Mouse (Mus musculus): ENCODE results near the gene Asb6. TPM values are rescaled to one million over a fixed set of nuclear protein-coding genes. Genes with fewer than 3 reads are reported as not detected.

The Asb6 gene
- polyA plus RNA-seq, 1 experiment from 2014 or later, result 25.9 TPM

GRCm38 (mm10) chr2:30799456-30799855 is 30.7 kb downstream of the Asb6 start:
- DNase-seq (ENCODE audit: low spot score), result no peak
- Histone ChIP-seq H3K9ac (ENCODE audit: low read length) (no peak overlapping the region), H3K36me3 (ENCODE audit: control insufficient read depth, insufficient read depth, low read length) (no peaks in the 10 kb centered on the region), H3K4me2 (ENCODE audit: low read length) (no peak overlapping the region), H3K4me3 (ENCODE audit: low read depth, low read length) (no peak overlapping the region), H3K9me3 (ENCODE audit: control insufficient read depth, low read length) (no peaks in the 10 kb centered on the region), H3K27ac (ENCODE audit: low read depth) (no peak overlapping the region), H3K4me1 (replicated peaks; ENCODE audit: control insufficient read depth, insufficient read depth, low read length) (peaks cover 24% of the 10 kb centered on the region), H3K27me3 (replicated peaks; ENCODE audit: control insufficient read depth, insufficient read depth, low read length) (peaks cover 21% of the 10 kb centered on the region)
- WGBS, result 73% methylated on average over 3 of the region's 3 CpGs
- no peak for ATAC-seq (replicated peaks; ENCODE audit: low FRiP score, low TSS enrichment, low read depth)

DNA sequence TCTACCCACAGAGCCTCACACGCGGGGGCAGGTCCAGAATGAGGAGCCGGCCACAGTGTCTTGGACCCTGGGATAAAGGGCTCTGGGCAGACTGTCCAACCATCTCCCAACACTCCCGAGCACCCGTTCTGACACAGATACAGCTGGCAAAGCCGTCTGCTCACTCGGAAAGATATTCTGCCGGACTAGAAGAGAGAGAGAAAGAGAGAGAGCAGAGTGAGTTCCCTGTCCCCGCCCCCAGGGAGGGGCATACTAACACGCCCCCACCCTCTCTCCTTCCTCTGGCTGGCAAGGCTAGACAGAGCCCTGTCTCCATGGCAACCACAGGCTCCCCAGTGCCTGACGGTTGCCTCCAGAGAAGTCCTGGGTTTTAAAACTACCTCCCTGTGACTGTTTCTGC is 33.8 kb downstream of the Asb6 start:
- H3K9ac ChIP-seq (ENCODE audit: low read length), result no peak overlapping the region; the same call in 1 of the 2 replicates
- H3K9me3 ChIP-seq (ENCODE audit: control insufficient read depth, low read length), result no peaks in the 10 kb centered on the region
- H3K4me2 ChIP-seq (ENCODE audit: low read length), result peak overlapping the region; percentile 46
- ATAC-seq (replicated peaks; ENCODE audit: low FRiP score, low TSS enrichment, low read depth), result peak; percentile 49
- H3K27ac ChIP-seq (ENCODE audit: low read depth), result no peak overlapping the region
- WGBS, result 6% methylated on average over 10 of the region's 11 CpGs
- 0 out of 2 replicates have a peak overlapping the region, but pooled peaks have one; percentile 10 for H3K4me3 ChIP-seq (ENCODE audit: low read depth, low read length)
- H3K36me3 ChIP-seq (ENCODE audit: control insufficient read depth, insufficient read depth, low read length), result no peaks in the 10 kb centered on the region
- peak; percentile 77 for DNase-seq (ENCODE audit: low spot score)
- H3K27me3 ChIP-seq (replicated peaks; ENCODE audit: control insufficient read depth, insufficient read depth, low read length), result 0 out of 2 replicates have a peak, but pooled peaks cover 11% of the 10 kb centered on the region
- peaks cover 19% of the 10 kb centered on the region for H3K4me1 ChIP-seq (replicated peaks; ENCODE audit: control insufficient read depth, insufficient read depth, low read length)

DNA sequence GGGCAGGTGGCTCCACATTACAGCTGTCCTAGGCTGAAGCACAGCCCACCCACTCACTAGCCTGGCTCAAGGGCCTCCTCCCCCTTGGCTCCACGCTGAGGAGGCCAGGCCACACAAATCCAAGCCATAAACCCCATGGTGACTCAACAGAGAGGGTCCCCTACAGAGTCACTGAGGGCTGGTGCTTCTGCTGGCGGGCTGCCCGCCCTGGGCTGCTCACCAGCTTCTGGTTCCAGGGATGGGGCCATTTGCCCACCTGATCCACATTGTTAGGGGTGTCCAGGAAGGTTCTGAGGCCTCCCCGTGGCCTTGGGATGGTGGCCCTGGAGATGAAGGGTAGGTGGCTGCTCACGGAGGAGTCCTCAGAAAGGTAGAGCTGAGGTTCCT is 34.3 kb downstream of the Asb6 start:
- peak overlapping the region; percentile 46; the same call in 1 of the 2 replicates for H3K4me2 ChIP-seq (ENCODE audit: low read length)
- no peak overlapping the region for H3K4me3 ChIP-seq (ENCODE audit: low read depth, low read length)
- H3K9ac ChIP-seq (ENCODE audit: low read length), result no peak overlapping the region; the same call in 1 of the 2 replicates
- H3K27ac ChIP-seq (ENCODE audit: low read depth), result no peak overlapping the region
- H3K9me3 ChIP-seq (ENCODE audit: control insufficient read depth, low read length), result no peaks in the 10 kb centered on the region
- H3K27me3 ChIP-seq (replicated peaks; ENCODE audit: control insufficient read depth, insufficient read depth, low read length), result 0 out of 2 replicates have a peak, but pooled peaks cover 10% of the 10 kb centered on the region
- DNase-seq (ENCODE audit: low spot score), result no peak
- peaks cover 14% of the 10 kb centered on the region; the same call in 1 of the 2 replicates for H3K4me1 ChIP-seq (replicated peaks; ENCODE audit: control insufficient read depth, insufficient read depth, low read length)
- 88% methylated on average over 4 of the region's 5 CpGs for WGBS
- no peaks in the 10 kb centered on the region for H3K36me3 ChIP-seq (ENCODE audit: control insufficient read depth, insufficient read depth, low read length)
- no peak for ATAC-seq (replicated peaks; ENCODE audit: low FRiP score, low TSS enrichment, low read depth)

- 0 out of 2 replicates have a peak overlapping the region, but pooled peaks have one; percentile 36 for H3K4me3 ChIP-seq (ENCODE audit: low read depth, low read length)
- WGBS, result 78% methylated on average over 7 of the region's 7 CpGs
- no peak for ATAC-seq (replicated peaks; ENCODE audit: low FRiP score, low TSS enrichment, low read depth)
Measured at GRCm38 (mm10) chr2:30795271-30795888, 34.8 kb downstream of the Asb6 start.

GRCm38 (mm10) chr2:30794179-30795108 is 35.7 kb downstream of the Asb6 start:
- Histone ChIP-seq H3K27ac (ENCODE audit: low read depth) (no peak overlapping the region), H3K36me3 (ENCODE audit: control insufficient read depth, insufficient read depth, low read length) (no peaks in the 10 kb centered on the region), H3K4me3 (ENCODE audit: low read depth, low read length) (peak overlapping the region; percentile 36), H3K9me3 (ENCODE audit: control insufficient read depth, low read length) (no peaks in the 10 kb centered on the region), H3K4me1 (replicated peaks; ENCODE audit: control insufficient read depth, insufficient read depth, low read length) (peaks cover 13% of the 10 kb centered on the region; the same call in 1 of the 2 replicates), H3K27me3 (replicated peaks; ENCODE audit: control insufficient read depth, insufficient read depth, low read length) (no peaks in the 10 kb centered on the region), H3K9ac (ENCODE audit: low read length) (peak overlapping the region; percentile 56), H3K4me2 (ENCODE audit: low read length) (peak overlapping the region; percentile 64)
- DNase-seq (ENCODE audit: low spot score) (peak; percentile 100), ATAC-seq (replicated peaks; ENCODE audit: low FRiP score, low TSS enrichment, low read depth) (peak; percentile 82)
- WGBS, result 5% methylated on average over 48 of the region's 48 CpGs

More at GRCm38 (mm10) chr2:30795271-30795888, 34.8 kb downstream of the Asb6 start:
- peak overlapping the region; percentile 64 for H3K4me2 ChIP-seq (ENCODE audit: low read length)
- H3K9ac ChIP-seq (ENCODE audit: low read length), result no peak overlapping the region
- H3K9me3 ChIP-seq (ENCODE audit: control insufficient read depth, low read length), result no peaks in the 10 kb centered on the region
- no peak for DNase-seq (ENCODE audit: low spot score)
- 0 out of 2 replicates have a peak, but pooled peaks cover 6% of the 10 kb centered on the region for H3K27me3 ChIP-seq (replicated peaks; ENCODE audit: control insufficient read depth, insufficient read depth, low read length)
- H3K36me3 ChIP-seq (ENCODE audit: control insufficient read depth, insufficient read depth, low read length), result no peaks in the 10 kb centered on the region
- peaks cover 13% of the 10 kb centered on the region; the same call in 1 of the 2 replicates for H3K4me1 ChIP-seq (replicated peaks; ENCODE audit: control insufficient read depth, insufficient read depth, low read length)
- no peak overlapping the region for H3K27ac ChIP-seq (ENCODE audit: low read depth)

- DNase-seq (ENCODE audit: low spot score) (no peak), ATAC-seq (replicated peaks; ENCODE audit: low FRiP score, low TSS enrichment, low read depth) (no peak)
- WGBS, result 92% methylated on average over 7 of the region's 7 CpGs
- H3K4me2 ChIP-seq (ENCODE audit: low read length), result no peak overlapping the region
- H3K27me3 ChIP-seq (replicated peaks; ENCODE audit: control insufficient read depth, insufficient read depth, low read length), result no peaks in the 10 kb centered on the region
- H3K27ac ChIP-seq (ENCODE audit: low read depth), result no peak overlapping the region
- H3K36me3 ChIP-seq (ENCODE audit: control insufficient read depth, insufficient read depth, low read length), result no peaks in the 10 kb centered on the region
- H3K4me3 ChIP-seq (ENCODE audit: low read depth, low read length), result no peak overlapping the region
- peaks cover 19% of the 10 kb centered on the region; the same call in 1 of the 2 replicates for H3K4me1 ChIP-seq (replicated peaks; ENCODE audit: control insufficient read depth, insufficient read depth, low read length)
- H3K9me3 ChIP-seq (ENCODE audit: control insufficient read depth, low read length), result no peaks in the 10 kb centered on the region
- H3K9ac ChIP-seq (ENCODE audit: low read length), result no peak overlapping the region
Measured at GRCm38 (mm10) chr2:30792061-30792460, 38.1 kb downstream of the Asb6 start.

GRCm38 (mm10) chr2:30787466-30787865 is 42.7 kb downstream of the Asb6 start:
- no peak overlapping the region for H3K27ac ChIP-seq (ENCODE audit: low read depth)
- ATAC-seq (replicated peaks; ENCODE audit: low FRiP score, low TSS enrichment, low read depth) (no peak), DNase-seq (ENCODE audit: low spot score) (no peak)
- H3K9ac ChIP-seq (ENCODE audit: low read length), result no peak overlapping the region
- no peaks in the 10 kb centered on the region for H3K9me3 ChIP-seq (ENCODE audit: control insufficient read depth, low read length)
- WGBS, result 57% methylated on average over 4 of the region's 4 CpGs
- no peak overlapping the region for H3K4me3 ChIP-seq (ENCODE audit: low read depth, low read length)
- H3K36me3 ChIP-seq (ENCODE audit: control insufficient read depth, insufficient read depth, low read length), result no peaks in the 10 kb centered on the region
- H3K4me2 ChIP-seq (ENCODE audit: low read length), result no peak overlapping the region
- H3K4me1 ChIP-seq (replicated peaks; ENCODE audit: control insufficient read depth, insufficient read depth, low read length), result peaks cover 27% of the 10 kb centered on the region
- H3K27me3 ChIP-seq (replicated peaks; ENCODE audit: control insufficient read depth, insufficient read depth, low read length), result no peaks in the 10 kb centered on the region

- DNase-seq (ENCODE audit: low spot score) (peak; percentile 81), ATAC-seq (replicated peaks; ENCODE audit: low FRiP score, low TSS enrichment, low read depth) (peak; percentile 67)
- Histone ChIP-seq H3K4me2 (ENCODE audit: low read length) (peak overlapping the region; percentile 63), H3K27me3 (replicated peaks; ENCODE audit: control insufficient read depth, insufficient read depth, low read length) (no peaks in the 10 kb centered on the region), H3K9ac (ENCODE audit: low read length) (peak overlapping the region; percentile 56), H3K4me3 (ENCODE audit: low read depth, low read length) (peak overlapping the region; percentile 27), H3K27ac (ENCODE audit: low read depth) (peak overlapping the region; percentile 71), H3K9me3 (ENCODE audit: control insufficient read depth, low read length) (no peaks in the 10 kb centered on the region), H3K36me3 (ENCODE audit: control insufficient read depth, insufficient read depth, low read length) (no peaks in the 10 kb centered on the region), H3K4me1 (replicated peaks; ENCODE audit: control insufficient read depth, insufficient read depth, low read length) (peaks cover 31% of the 10 kb centered on the region)
- WGBS, result 11% methylated on average over 38 of the region's 40 CpGs
Measured at GRCm38 (mm10) chr2:30784078-30784994, 45.8 kb downstream of the Asb6 start.
